Mouse (Mus musculus): ENCODE results near the gene Icam2. TPM values are rescaled to one million over a fixed set of nuclear protein-coding genes. Genes with fewer than 3 reads are reported as not detected.

Gene Icam2
- total and polyA plus RNA-seq, 3 experiments = 15.3 to 40.1 (median 26.7) TPM

DNA sequence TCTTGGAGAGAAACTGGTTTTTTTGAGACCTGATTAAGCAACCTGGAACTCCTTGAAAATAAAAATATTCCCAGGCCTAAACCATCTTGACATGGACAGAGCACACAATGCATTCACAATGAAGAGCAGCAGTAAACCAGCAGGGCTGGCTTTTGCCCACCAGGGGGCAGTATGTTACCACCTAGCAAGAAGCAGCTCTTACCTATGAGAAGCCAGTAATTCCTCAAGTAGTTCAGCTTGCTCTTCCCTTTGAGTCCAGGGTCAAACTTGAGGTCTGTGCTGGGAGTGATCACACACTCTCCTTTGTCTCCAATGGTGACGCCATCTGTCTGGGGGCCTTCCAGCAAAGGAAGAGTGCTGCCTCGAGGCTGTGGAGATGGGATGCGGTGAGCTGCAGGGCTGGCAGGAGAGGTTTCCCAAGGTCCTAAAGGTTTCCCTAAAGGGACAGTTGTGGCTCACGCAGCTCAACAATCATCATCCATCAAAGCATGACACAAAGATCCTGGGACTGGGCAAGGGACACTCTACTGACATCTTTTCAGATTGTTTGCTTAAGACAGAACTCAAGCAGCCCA lies 30.8 kb upstream of the Icam2 start (continued):
- peak; percentile 56 for TF ChIP-seq NELFE (IDR thresholded peaks at IDR 0.05; ENCODE audit: low read depth, low read length)
- 0 out of 2 replicates have a peak, but pooled peaks have one; percentile 33 for TF ChIP-seq RCOR1 (conservative IDR thresholded peaks at IDR 0.05; ENCODE audit: low read depth, low read length)
- TF ChIP-seq USF1 (IDR thresholded peaks at IDR 0.05; ENCODE audit: low read depth, low read length) = no peak
- TF ChIP-seq MAFK (IDR thresholded peaks at IDR 0.05; ENCODE audit: insufficient replicate concordance, low read length) = no peak
- peak; percentile 96 for TF ChIP-seq ZC3H11A (IDR thresholded peaks at IDR 0.05; ENCODE audit: low read depth, low read length)
- TF ChIP-seq MYC (IDR thresholded peaks at IDR 0.05; ENCODE audit: low read depth, low read length) = peak; percentile 49; the same call in 1 of the 2 replicates
- TF ChIP-seq ZKSCAN1 (IDR thresholded peaks at IDR 0.05; ENCODE audit: borderline replicate concordance, low read depth, low read length) = no peak
- TF ChIP-seq PAX5 (IDR thresholded peaks at IDR 0.05; ENCODE audit: low read length) = no peak
- TF ChIP-seq POLR2A (IDR thresholded peaks at IDR 0.05; ENCODE audit: low read depth, low read length) = no peak

- H3K4me3 ChIP-seq (replicated peaks in 1 of 3; ENCODE audit: low read depth in 2 of 3, low read length in 2 of 3, poor library complexity in 1 of 3) = no peak overlapping the region
- H3K27ac ChIP-seq (ENCODE audit: insufficient read depth, low read depth) = peak overlapping the region; percentile 55
- H3K9me3 ChIP-seq (replicated peaks; ENCODE audit: low read length) = no peaks in the 10 kb centered on the region
- no peak for DNase-seq (ENCODE audit: extremely low read depth)
- H3K79me2 ChIP-seq (replicated peaks; ENCODE audit: control insufficient read depth, extremely low read depth, insufficient read depth, poor library complexity, severe bottlenecking) = peaks cover 9% of the 10 kb centered on the region
- dilution Hi-C loops (cut with MboI; ENCODE audit: extremely low pct_ligation_motif_present, extremely low pct_unique_long_range_greater_than_20kb, low sequenced_read_pairs) = no loop called here
- in situ Hi-C loops (cut with MboI; ENCODE audit: low pct_ligation_motif_present, low pct_unique_long_range_greater_than_20kb, low sequenced_read_pairs) = loop anchor here (5.0 kb wide), 1 partner anchor 64 kb away; no protein-coding TSS in a partner anchor
- H3K4me1 ChIP-seq (ENCODE audit: control insufficient read depth in 1 of 2, insufficient read depth in 2 of 2) = peaks cover 15 to 46% of the 10 kb centered on the region in 2 experiments
- no peak overlapping the region for H3K9ac ChIP-seq (ENCODE audit: insufficient read depth, low read depth)
- H3K36me3 ChIP-seq (replicated peaks in 1 of 2; ENCODE audit: control insufficient read depth in 1 of 2, insufficient read depth in 1 of 2, low read length in 1 of 2) = peaks cover 69 to 80% of the 10 kb centered on the region in 2 experiments
- H3K27me3 ChIP-seq (replicated peaks) = no peaks in the 10 kb centered on the region
- no peak overlapping the region for H3K4me2 ChIP-seq (ENCODE audit: insufficient read depth, low read depth, poor library complexity, severe bottlenecking)
- no peak for TF ChIP-seq POLR2A (IDR thresholded peaks at IDR 0.05; ENCODE audit: low read depth, low read length)
- no peak for TF ChIP-seq SIN3A (IDR thresholded peaks at IDR 0.05; ENCODE audit: low read length)
- no peak for TF ChIP-seq ZNF384 (IDR thresholded peaks at IDR 0.05; ENCODE audit: low read depth, low read length)
These were observed 30.0 kb upstream of the Icam2 start for GRCm38 (mm10) chr11:106417860-106418259.

GRCm38 (mm10) chr11:106416331-106416730 lies 28.5 kb upstream of the Icam2 start:
- Histone ChIP-seq H3K9ac (ENCODE audit: insufficient read depth, low read depth) (0 out of 2 replicates have a peak overlapping the region, but pooled peaks have one; percentile 15), H3K4me1 (ENCODE audit: control insufficient read depth in 1 of 2, insufficient read depth in 2 of 2) (peaks cover 15 to 46% of the 10 kb centered on the region in 2 experiments), H3K27me3 (replicated peaks) (no peaks in the 10 kb centered on the region), H3K4me2 (ENCODE audit: insufficient read depth, low read depth, poor library complexity, severe bottlenecking) (no peak overlapping the region; the same call in 1 of the 2 replicates), H3K79me2 (replicated peaks; ENCODE audit: control insufficient read depth, extremely low read depth, insufficient read depth, poor library complexity, severe bottlenecking) (peaks cover 9% of the 10 kb centered on the region), H3K4me3 (replicated peaks in 1 of 3; ENCODE audit: low read depth in 2 of 3, low read length in 2 of 3, poor library complexity in 1 of 3) (peak overlapping the region in 1 of 3 experiments; percentile 7), H3K36me3 (replicated peaks in 1 of 2; ENCODE audit: control insufficient read depth in 1 of 2, insufficient read depth in 1 of 2, low read length in 1 of 2) (peaks cover 70 to 81% of the 10 kb centered on the region in 2 experiments), H3K9me3 (replicated peaks; ENCODE audit: low read length) (no peaks in the 10 kb centered on the region), H3K27ac (ENCODE audit: insufficient read depth, low read depth) (peak overlapping the region; percentile 92)
- in situ Hi-C loops (cut with MboI; ENCODE audit: low pct_ligation_motif_present, low pct_unique_long_range_greater_than_20kb, low sequenced_read_pairs) = loop anchor here (5.0 kb wide), 1 partner anchor 66 kb away; no protein-coding TSS in a partner anchor
- DNase-seq (ENCODE audit: extremely low read depth) = peak; percentile 40
- dilution Hi-C loops (cut with MboI; ENCODE audit: extremely low pct_ligation_motif_present, extremely low pct_unique_long_range_greater_than_20kb, low sequenced_read_pairs) = no loop called here
- TF ChIP-seq NELFE (IDR thresholded peaks at IDR 0.05; ENCODE audit: low read depth, low read length) (no peak; the same call in 1 of the 2 replicates), JUND (conservative IDR thresholded peaks at IDR 0.05; ENCODE audit: low read depth, low read length) (peak; percentile 23; the same call in 1 of the 2 replicates), NRF1 (IDR thresholded peaks at IDR 0.05; ENCODE audit: low read depth, low read length) (no peak), HCFC1 (IDR thresholded peaks at IDR 0.05; ENCODE audit: low read depth, low read length) (no peak), POLR2AphosphoS2 (IDR thresholded peaks at IDR 0.05; ENCODE audit: low read depth, low read length) (peak; percentile 43; the same call in 1 of the 2 replicates), ZNF384 (IDR thresholded peaks at IDR 0.05; ENCODE audit: low read depth, low read length) (peak; percentile 73), ZKSCAN1 (IDR thresholded peaks at IDR 0.05; ENCODE audit: borderline replicate concordance, low read depth, low read length) (no peak), ELF1 (IDR thresholded peaks at IDR 0.05; ENCODE audit: low read depth, low read length) (peak; percentile 62), USF2 (conservative IDR thresholded peaks at IDR 0.05; ENCODE audit: low read depth, low read length) (no peak), SMC3 (IDR thresholded peaks at IDR 0.05; ENCODE audit: low read depth, low read length) (no peak), TBP (conservative IDR thresholded peaks at IDR 0.05; ENCODE audit: low read depth, low read length) (no peak), JUN (IDR thresholded peaks at IDR 0.05; ENCODE audit: insufficient read depth, low read depth, low read length) (peak; percentile 31; the same call in 1 of the 2 replicates), EP300 (IDR thresholded peaks at IDR 0.05; ENCODE audit: low read length) (peak; percentile 81), KAT2A (IDR thresholded peaks at IDR 0.05; ENCODE audit: insufficient replicate concordance, low read length) (no peak), TCF12 (IDR thresholded peaks at IDR 0.05; ENCODE audit: low read depth, low read length) (peak; percentile 76; the same call in 1 of the 2 replicates), ZMIZ1 (IDR thresholded peaks at IDR 0.05; ENCODE audit: low read depth, low read length) (no peak), UBTF (IDR thresholded peaks at IDR 0.05; ENCODE audit: low read depth, low read length) (no peak), MAFK (IDR thresholded peaks at IDR 0.05; ENCODE audit: insufficient replicate concordance, low read length) (peak; percentile 30; the same call in 1 of the 2 replicates), ZC3H11A (IDR thresholded peaks at IDR 0.05; ENCODE audit: low read depth, low read length) (no peak), MYC (IDR thresholded peaks at IDR 0.05; ENCODE audit: low read depth, low read length) (peak; percentile 81; the same call in 1 of the 2 replicates), BHLHE40 (IDR thresholded peaks at IDR 0.05; ENCODE audit: low read depth, low read length) (peak; percentile 95), PAX5 (IDR thresholded peaks at IDR 0.05; ENCODE audit: low read length) (no peak), IRF4 (IDR thresholded peaks at IDR 0.05; ENCODE audit: low read depth, low read length) (peak; percentile 93), POLR2A (IDR thresholded peaks at IDR 0.05; ENCODE audit: low read depth, low read length) (no peak)
